Mouse (Mus musculus): ENCODE measurements around the gene Fam208b. TPM values are rescaled to one million over a fixed set of nuclear protein-coding genes. Genes with fewer than 3 reads are reported as not detected.

Fam208b gene
- polyA plus RNA-seq (2014; fragmentation: Nextera tagmentation; extraction: Ambion mirVana) = 24.9 and 27.0 TPM in 2 replicates

- Histone ChIP-seq H3K27me3 (ENCODE audit: control insufficient read depth, insufficient read depth, low read length) (no peaks in the 10 kb centered on the region), H3K4me2 (ENCODE audit: low read depth, low read length) (peak within 1 kb of the TSS; percentile 88), H3K4me3 (ENCODE audit: low read depth, low read length) (peak within 1 kb of the TSS; percentile 93), H3K4me1 (ENCODE audit: control insufficient read depth, insufficient read depth, low read length) (no peaks in the 10 kb centered on the region), H3K9ac (replicated peaks; ENCODE audit: low read depth, low read length) (peak within 1 kb of the TSS; percentile 80), H3K27ac (ENCODE audit: low read depth, low read length) (peak within 1 kb of the TSS; percentile 85), H3K36me3 (ENCODE audit: control insufficient read depth, insufficient read depth, low read length) (no peaks in the 10 kb centered on the region), H3K9me3 (ENCODE audit: control insufficient read depth, low read length) (no peaks in the 10 kb centered on the region)
- peak; percentile 99 for ATAC-seq (ENCODE audit: low read depth)
- under 1% methylated on average over 58 of the region's 58 CpGs for WGBS
These were observed at the start of gene Fam208b for GRCm38 (mm10) chr13:3610795-3611438. Gene Fam208b (minus strand): TSS chr13:3611108.

GRCm38 (mm10) chr13:3659163-3660160, 48.6 kb upstream of the Fam208b start:
- 80% methylated on average over 16 of the region's 16 CpGs for WGBS

GRCm38 (mm10) chr13:3654432-3654831, 43.5 kb upstream of the Fam208b start:
- no peak overlapping the region for H3K27ac ChIP-seq (ENCODE audit: low read depth, low read length)
- WGBS = 89% methylated on average over 2 of the region's 2 CpGs
- H3K9me3 ChIP-seq (ENCODE audit: control insufficient read depth, low read length) = no peaks in the 10 kb centered on the region
- no peak for ATAC-seq (ENCODE audit: low read depth)
- no peak overlapping the region for H3K4me2 ChIP-seq (ENCODE audit: low read depth, low read length)
- H3K27me3 ChIP-seq (ENCODE audit: control insufficient read depth, insufficient read depth, low read length) = no peaks in the 10 kb centered on the region
- H3K36me3 ChIP-seq (ENCODE audit: control insufficient read depth, insufficient read depth, low read length) = peaks cover 8% of the 10 kb centered on the region; the same call in 1 of the 2 replicates
- H3K9ac ChIP-seq (replicated peaks; ENCODE audit: low read depth, low read length) = no peak overlapping the region
- no peak overlapping the region for H3K4me3 ChIP-seq (ENCODE audit: low read depth, low read length)
- no peaks in the 10 kb centered on the region for H3K4me1 ChIP-seq (ENCODE audit: control insufficient read depth, insufficient read depth, low read length)

More at GRCm38 (mm10) chr13:3659163-3660160, 48.6 kb upstream of the Fam208b start:
- Histone ChIP-seq H3K9ac (replicated peaks; ENCODE audit: low read depth, low read length) (no peak overlapping the region), H3K9me3 (ENCODE audit: control insufficient read depth, low read length) (no peaks in the 10 kb centered on the region), H3K4me3 (ENCODE audit: low read depth, low read length) (no peak overlapping the region), H3K36me3 (ENCODE audit: control insufficient read depth, insufficient read depth, low read length) (no peaks in the 10 kb centered on the region), H3K27ac (ENCODE audit: low read depth, low read length) (no peak overlapping the region), H3K27me3 (ENCODE audit: control insufficient read depth, insufficient read depth, low read length) (no peaks in the 10 kb centered on the region), H3K4me1 (ENCODE audit: control insufficient read depth, insufficient read depth, low read length) (no peaks in the 10 kb centered on the region), H3K4me2 (ENCODE audit: low read depth, low read length) (no peak overlapping the region)
- ATAC-seq (ENCODE audit: low read depth) = no peak

GRCm38 (mm10) chr13:3650569-3650968, 39.7 kb upstream of the Fam208b start:
- WGBS = 96% methylated on average over 4 of the region's 4 CpGs
- H3K9me3 ChIP-seq (ENCODE audit: control insufficient read depth, low read length) = no peaks in the 10 kb centered on the region
- H3K36me3 ChIP-seq (ENCODE audit: control insufficient read depth, insufficient read depth, low read length) = peaks cover 12% of the 10 kb centered on the region; the same call in 1 of the 2 replicates
- H3K27ac ChIP-seq (ENCODE audit: low read depth, low read length) = no peak overlapping the region
- no peaks in the 10 kb centered on the region for H3K4me1 ChIP-seq (ENCODE audit: control insufficient read depth, insufficient read depth, low read length)
- H3K27me3 ChIP-seq (ENCODE audit: control insufficient read depth, insufficient read depth, low read length) = no peaks in the 10 kb centered on the region
- no peak overlapping the region for H3K4me2 ChIP-seq (ENCODE audit: low read depth, low read length)
- no peak for ATAC-seq (ENCODE audit: low read depth)
- no peak overlapping the region for H3K4me3 ChIP-seq (ENCODE audit: low read depth, low read length)
- no peak overlapping the region for H3K9ac ChIP-seq (replicated peaks; ENCODE audit: low read depth, low read length)

GRCm38 (mm10) chr13:3646566-3646965, 35.7 kb upstream of the Fam208b start:
- 92% methylated on average over 7 of the region's 7 CpGs for WGBS
- H3K36me3 ChIP-seq (ENCODE audit: control insufficient read depth, insufficient read depth, low read length) = peaks cover 12% of the 10 kb centered on the region; the same call in 1 of the 2 replicates
- ATAC-seq (ENCODE audit: low read depth) = no peak

GRCm38 (mm10) chr13:3645919-3646318, 35.0 kb upstream of the Fam208b start:
- no peaks in the 10 kb centered on the region for H3K27me3 ChIP-seq (ENCODE audit: control insufficient read depth, insufficient read depth, low read length)
- ATAC-seq (ENCODE audit: low read depth) = no peak
- no peak overlapping the region for H3K9ac ChIP-seq (replicated peaks; ENCODE audit: low read depth, low read length)
- H3K36me3 ChIP-seq (ENCODE audit: control insufficient read depth, insufficient read depth, low read length) = peaks cover 12% of the 10 kb centered on the region; the same call in 1 of the 2 replicates
- no peak overlapping the region for H3K4me2 ChIP-seq (ENCODE audit: low read depth, low read length)
- 88% methylated on average over 3 of the region's 3 CpGs for WGBS
- H3K9me3 ChIP-seq (ENCODE audit: control insufficient read depth, low read length) = no peaks in the 10 kb centered on the region
- H3K4me3 ChIP-seq (ENCODE audit: low read depth, low read length) = no peak overlapping the region
- no peak overlapping the region for H3K27ac ChIP-seq (ENCODE audit: low read depth, low read length)
- H3K4me1 ChIP-seq (ENCODE audit: control insufficient read depth, insufficient read depth, low read length) = no peaks in the 10 kb centered on the region

More at GRCm38 (mm10) chr13:3646566-3646965, 35.7 kb upstream of the Fam208b start:
- H3K9me3 ChIP-seq (ENCODE audit: control insufficient read depth, low read length) = no peaks in the 10 kb centered on the region
- no peak overlapping the region for H3K4me2 ChIP-seq (ENCODE audit: low read depth, low read length)
- H3K4me3 ChIP-seq (ENCODE audit: low read depth, low read length) = no peak overlapping the region
- H3K4me1 ChIP-seq (ENCODE audit: control insufficient read depth, insufficient read depth, low read length) = no peaks in the 10 kb centered on the region
- H3K27ac ChIP-seq (ENCODE audit: low read depth, low read length) = no peak overlapping the region
- no peaks in the 10 kb centered on the region for H3K27me3 ChIP-seq (ENCODE audit: control insufficient read depth, insufficient read depth, low read length)
- H3K9ac ChIP-seq (replicated peaks; ENCODE audit: low read depth, low read length) = no peak overlapping the region

GRCm38 (mm10) chr13:3644871-3645270, 34.0 kb upstream of the Fam208b start:
- H3K27me3 ChIP-seq (ENCODE audit: control insufficient read depth, insufficient read depth, low read length) = no peaks in the 10 kb centered on the region
- H3K36me3 ChIP-seq (ENCODE audit: control insufficient read depth, insufficient read depth, low read length) = peaks cover 6% of the 10 kb centered on the region; the same call in 1 of the 2 replicates
- no peaks in the 10 kb centered on the region for H3K4me1 ChIP-seq (ENCODE audit: control insufficient read depth, insufficient read depth, low read length)
- H3K27ac ChIP-seq (ENCODE audit: low read depth, low read length) = no peak overlapping the region
- ATAC-seq (ENCODE audit: low read depth) = no peak
- WGBS = 94% methylated on average over 5 of the region's 5 CpGs
- H3K9me3 ChIP-seq (ENCODE audit: control insufficient read depth, low read length) = no peaks in the 10 kb centered on the region
- no peak overlapping the region for H3K9ac ChIP-seq (replicated peaks; ENCODE audit: low read depth, low read length)
- no peak overlapping the region for H3K4me2 ChIP-seq (ENCODE audit: low read depth, low read length)
- no peak overlapping the region for H3K4me3 ChIP-seq (ENCODE audit: low read depth, low read length)

GRCm38 (mm10) chr13:3642538-3642937, 31.6 kb upstream of the Fam208b start:
- 89% methylated on average over 5 of the region's 5 CpGs for WGBS
- H3K9ac ChIP-seq (replicated peaks; ENCODE audit: low read depth, low read length) = no peak overlapping the region

More at GRCm38 (mm10) chr13:3642538-3642937, 31.6 kb upstream of the Fam208b start:
- H3K4me1 ChIP-seq (ENCODE audit: control insufficient read depth, insufficient read depth, low read length) = no peaks in the 10 kb centered on the region
- no peaks in the 10 kb centered on the region for H3K36me3 ChIP-seq (ENCODE audit: control insufficient read depth, insufficient read depth, low read length)
- ATAC-seq (ENCODE audit: low read depth) = no peak
- no peak overlapping the region for H3K4me3 ChIP-seq (ENCODE audit: low read depth, low read length)
- H3K27ac ChIP-seq (ENCODE audit: low read depth, low read length) = no peak overlapping the region
- no peaks in the 10 kb centered on the region for H3K9me3 ChIP-seq (ENCODE audit: control insufficient read depth, low read length)
- H3K27me3 ChIP-seq (ENCODE audit: control insufficient read depth, insufficient read depth, low read length) = no peaks in the 10 kb centered on the region
- H3K4me2 ChIP-seq (ENCODE audit: low read depth, low read length) = no peak overlapping the region
